Mouse (Mus musculus) cerebellum, adult 2 months (tissue): Measurements from ENCODE around the gene Adamtsl4.

ENCODE experiments used
- CTCF ChIP-seq: fragments of 200-500 bp; IDR thresholded peaks from 2 replicates; pipeline ENCODE4 v1.5.1; 2011; ENCODE audit warnings: low read depth, mild to moderate bottlenecking, control low read depth, low read length, moderate library complexity, borderline replicate concordance; ENCODE audit not compliant: insufficient read depth
- POLR2A ChIP-seq: fragments of 200-500 bp; IDR thresholded peaks from 2 replicates; pipeline ENCODE4 v1.6.1; 2011; ENCODE audit warnings: low read length, control low read depth, borderline replicate concordance; ENCODE audit not compliant: insufficient read depth

- TF ChIP-seq CTCF: 0 out of 2 replicates have a peak, but pooled peaks have one; percentile 2
- no peak for TF ChIP-seq POLR2A
Measured at GRCm38 (mm10) chr3:95627763-95628162, 60.0 kb downstream of the Adamtsl4 start.
